Mouse (Mus musculus): ENCODE measurements around the gene Apobec3.

DNA sequence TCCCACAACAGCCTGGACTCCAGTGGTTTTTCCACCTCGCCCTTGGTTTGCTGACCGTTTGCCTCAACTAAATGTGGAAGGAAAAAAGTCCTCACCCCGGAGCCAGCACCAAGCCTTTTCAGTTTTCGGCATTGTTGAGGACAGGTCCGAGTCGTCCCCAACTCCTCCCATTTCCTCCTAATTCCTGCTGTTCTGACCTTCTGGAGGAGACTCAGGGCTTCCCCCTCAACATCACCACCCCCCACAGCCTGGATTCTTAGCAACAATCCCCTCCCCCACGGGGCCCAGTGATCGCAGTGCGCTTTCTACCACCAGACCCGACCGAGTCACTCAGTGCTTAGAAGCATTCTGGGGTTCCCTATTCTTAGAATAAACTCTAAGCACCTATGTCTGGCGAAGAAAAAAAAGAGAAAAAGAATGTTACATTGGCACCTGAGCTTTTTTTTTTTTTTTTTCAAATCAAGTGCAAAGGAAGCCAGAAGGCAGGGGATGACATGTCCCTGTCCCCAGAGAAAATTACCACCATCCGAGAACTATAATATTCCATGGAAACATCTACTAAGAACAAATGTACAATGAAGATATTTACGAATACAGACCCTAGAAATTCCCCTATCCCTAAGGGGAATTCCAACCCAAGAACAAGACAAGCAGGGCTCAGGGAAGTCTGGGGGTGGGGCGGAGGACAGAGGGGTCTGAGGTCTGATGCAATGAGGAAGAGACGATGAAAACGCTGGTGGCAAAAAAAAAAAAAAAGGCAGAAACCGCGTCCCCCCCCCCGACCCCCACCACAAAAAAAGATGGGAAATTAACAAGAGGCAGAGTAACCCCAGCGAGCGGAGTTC is 42.4 kb downstream of the Apobec3 start:
- no peak for TF ChIP-seq TAL1 (IDR thresholded peaks at IDR 0.05; ENCODE audit: low read length)
- TF ChIP-seq GATA1 (IDR thresholded peaks at IDR 0.05; ENCODE audit: low read length): no peak
